Mouse (Mus musculus) forebrain, embryonic 12.5 days (tissue): ENCODE measurements around the gene Mrps26. TPM values are rescaled to one million over a fixed set of nuclear protein-coding genes. Genes with fewer than 3 reads are reported as not detected.
"Not testable (repeated sequence)": the region's sequence is repeated elsewhere in the genome, so short reads cannot be mapped to it uniquely, and the experiment has no call there.

Experiments used
- ATAC-seq: fragments of 200-750 bp; cut with Nextera tagmentation; 2 replicates; pipeline ENCODE4 v1.8.0; 2017; ENCODE audit warnings: moderate TSS enrichment; ENCODE audit not compliant: low FRiP score
- H3K27ac ChIP-seq: fragments of 300-500 bp; sonication (generic); 2 replicates; pipeline ENCODE4 v1.5.1; 2016; ENCODE audit warnings: mild to moderate bottlenecking
- H3K27me3 ChIP-seq: fragments of 300-500 bp; sonication (generic); 2 replicates; pipeline ENCODE4 v1.6.1; 2016; ENCODE audit warnings: mild to moderate bottlenecking
- H3K36me3 ChIP-seq: fragments of 300-500 bp; sonication (generic); replicated peaks from 2 replicates; pipeline ENCODE4 v1.6.1; 2016; ENCODE audit warnings: mild to moderate bottlenecking
- H3K4me1 ChIP-seq: fragments of 300-500 bp; sonication (generic); 2 replicates; pipeline ENCODE4 v1.6.1; 2016
- H3K4me2 ChIP-seq: fragments of 300-500 bp; sonication (generic); 2 replicates; pipeline ENCODE4 v1.6.1; 2016; ENCODE audit warnings: mild to moderate bottlenecking, moderate library complexity
- H3K4me3 ChIP-seq: fragments of 300-500 bp; sonication (generic); replicated peaks from 2 replicates; pipeline ENCODE4 v1.5.1; 2016; ENCODE audit warnings: mild to moderate bottlenecking
- H3K9ac ChIP-seq: fragments of 300-500 bp; sonication (generic); 2 replicates; pipeline ENCODE4 v1.6.1; 2016; ENCODE audit warnings: mild to moderate bottlenecking
- H3K9me3 ChIP-seq: fragments of 300-500 bp; sonication (generic); 2 replicates; pipeline ENCODE4 v1.6.1; 2016
- WGBS: fragments of 180-500 bp; shearing (Covaris S2); methylation state at CpG from one replicate; pipeline ENCODE4 v1.1.7; 2016; 5-methylcytosine and 5-hydroxymethylcytosine counted together
- polyA plus RNA-seq: library from polyadenylated mRNA; unstranded; fragments of >200 nt; fragmentation: Nextera tagmentation; extraction: Ambion mirVana; gene quantifications from 2 replicates; pipeline ENCODE4 v1.2.1, GENCODE M21; 2016

Mrps26 gene
- polyA plus RNA-seq, result 67.0 and 70.9 TPM in 2 replicates

DNA sequence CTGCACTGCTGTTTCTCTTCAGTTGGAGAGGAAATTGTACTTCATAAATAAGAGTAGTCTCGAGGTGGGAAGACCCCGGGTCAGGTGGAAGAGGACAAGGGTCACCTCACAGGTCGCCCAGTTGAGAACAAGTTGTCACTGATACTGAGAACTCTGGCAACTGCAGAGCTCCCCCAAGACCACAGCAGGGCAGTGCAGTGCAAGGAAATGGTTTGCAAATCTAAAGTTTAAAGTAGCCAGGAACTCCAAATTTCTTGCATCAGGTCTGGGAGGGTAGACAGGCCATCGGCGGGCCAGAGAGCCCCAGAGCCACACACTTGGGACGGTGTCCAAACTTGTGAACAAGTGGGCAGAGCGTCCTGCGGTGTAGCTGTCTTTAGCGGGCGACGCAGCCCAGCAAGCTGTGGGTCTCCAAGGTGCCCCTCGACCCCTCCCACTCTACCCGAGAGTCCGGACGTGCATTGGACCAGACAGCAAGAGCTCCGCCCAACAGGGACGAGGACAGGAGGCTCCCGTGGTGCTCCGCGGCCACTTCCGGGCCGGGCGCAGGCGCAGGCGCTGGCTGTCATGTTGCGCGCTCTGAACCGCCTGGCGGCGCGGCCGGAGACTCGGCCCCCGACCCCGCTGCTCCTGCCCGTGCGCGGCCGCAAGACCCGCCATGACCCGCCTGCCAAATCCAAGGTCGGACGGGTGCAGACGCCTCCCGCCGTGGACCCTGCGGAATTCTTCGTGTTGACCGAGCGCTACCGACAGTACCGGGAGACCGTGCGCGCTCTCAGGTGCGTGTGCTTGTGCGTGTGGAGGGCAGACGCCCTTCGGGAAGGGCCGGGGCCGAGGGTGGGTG, at the start of gene Mrps26:
Gene Mrps26 (plus strand): TSS at position 531 of the 844 bp plus-strand sequence.
- peaks cover 18% of the 10 kb centered on the region for H3K36me3 ChIP-seq
- H3K4me2 ChIP-seq, result peak within 1 kb of the TSS; percentile 92
- under 1% methylated on average over 61 of the region's 61 CpGs for WGBS
- peak; percentile 100 for ATAC-seq
- H3K4me3 ChIP-seq, result peak within 1 kb of the TSS; percentile 92
- peak within 1 kb of the TSS; percentile 22; the same call in 1 of the 2 replicates for H3K27ac ChIP-seq
- H3K4me1 ChIP-seq, result peaks cover 21% of the 10 kb centered on the region
- no peaks in the 10 kb centered on the region for H3K27me3 ChIP-seq
- H3K9ac ChIP-seq, result peak within 1 kb of the TSS; percentile 83
- no peaks in the 10 kb centered on the region for H3K9me3 ChIP-seq

DNA sequence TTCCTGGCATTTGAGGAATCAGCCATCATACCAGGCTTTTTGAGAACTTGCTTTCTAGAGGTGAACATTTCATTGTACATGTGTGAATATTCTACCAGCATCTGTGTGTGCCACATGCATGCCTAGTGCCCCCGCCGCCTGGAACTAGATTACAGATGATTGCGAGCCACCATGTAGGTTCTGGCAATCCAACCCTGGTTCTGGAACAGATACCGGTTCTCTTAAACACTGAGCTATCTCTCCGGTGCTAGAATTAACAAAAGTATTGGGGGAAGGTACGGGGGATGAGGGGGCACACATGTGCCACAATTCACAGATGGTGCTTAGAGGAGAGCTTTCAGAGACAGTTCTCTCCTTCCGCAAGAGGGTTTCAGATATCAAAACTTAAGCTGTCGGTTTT, 49.6 kb upstream of the Mrps26 start:
- no peak overlapping the region for H3K4me2 ChIP-seq
- no peak overlapping the region for H3K9ac ChIP-seq
- no peaks in the 10 kb centered on the region for H3K27me3 ChIP-seq
- no peak for ATAC-seq
- peaks cover 12% of the 10 kb centered on the region for H3K4me1 ChIP-seq
- H3K36me3 ChIP-seq, result peaks cover 37% of the 10 kb centered on the region
- WGBS, result 93% methylated on average over 8 of the region's 8 CpGs
- H3K27ac ChIP-seq, result no peak overlapping the region
- no peaks in the 10 kb centered on the region for H3K9me3 ChIP-seq
- H3K4me3 ChIP-seq, result no peak overlapping the region

DNA sequence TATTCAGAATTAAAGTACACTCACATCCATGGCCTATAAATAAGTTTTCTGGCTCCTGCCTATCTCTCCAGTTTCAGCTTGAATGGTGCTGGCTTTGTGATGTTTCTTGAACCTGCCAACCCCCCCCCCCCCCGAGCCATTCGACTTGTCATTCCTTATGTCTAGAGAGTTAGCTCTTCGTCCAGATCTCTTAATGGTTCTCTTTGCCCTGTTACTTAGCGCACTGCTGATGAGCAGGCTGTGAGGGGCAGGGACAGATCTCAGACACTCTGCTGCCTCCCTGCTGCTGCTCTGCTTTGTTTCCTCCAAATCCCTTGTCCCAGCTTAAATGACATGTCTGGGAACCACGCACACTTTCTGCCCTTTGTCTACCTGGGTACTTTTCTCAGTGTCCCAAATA, 47.8 kb upstream of the Mrps26 start:
- Histone ChIP-seq H3K36me3 (peaks cover 36% of the 10 kb centered on the region), H3K4me3 (no peak overlapping the region), H3K27ac (no peak overlapping the region), H3K4me2 (no peak overlapping the region), H3K27me3 (no peaks in the 10 kb centered on the region), H3K4me1 (peaks cover 12% of the 10 kb centered on the region), H3K9me3 (no peaks in the 10 kb centered on the region), H3K9ac (no peak overlapping the region)
- ATAC-seq, result no peak
- 20% methylated on average over 5 of the region's 5 CpGs for WGBS

DNA sequence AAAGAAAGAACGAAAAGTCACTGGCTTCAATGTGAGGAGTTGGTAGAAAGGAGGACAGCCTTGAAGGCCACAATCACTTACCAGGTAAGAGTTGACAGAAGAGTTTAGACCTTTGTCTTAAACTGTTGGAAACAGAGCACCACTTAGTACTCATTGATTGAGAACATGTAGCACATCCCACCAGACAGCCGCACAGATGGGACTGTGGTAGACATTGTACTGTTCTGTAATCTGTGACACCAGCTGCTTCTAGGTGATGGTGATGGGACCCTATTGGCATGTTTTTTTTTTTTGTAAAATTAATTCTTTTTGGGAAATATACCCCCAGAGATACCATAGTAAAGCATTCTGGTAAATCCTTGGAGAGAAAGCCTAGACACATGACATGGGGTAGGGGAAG, 41.6 kb upstream of the Mrps26 start:
- Histone ChIP-seq H3K27ac (no peak overlapping the region), H3K9me3 (no peaks in the 10 kb centered on the region), H3K36me3 (peaks cover 73% of the 10 kb centered on the region), H3K27me3 (no peaks in the 10 kb centered on the region), H3K9ac (no peak overlapping the region), H3K4me3 (no peak overlapping the region), H3K4me2 (no peak overlapping the region), H3K4me1 (no peaks in the 10 kb centered on the region)
- ATAC-seq, result no peak
- 98% methylated on average over 2 of the region's 2 CpGs for WGBS

DNA sequence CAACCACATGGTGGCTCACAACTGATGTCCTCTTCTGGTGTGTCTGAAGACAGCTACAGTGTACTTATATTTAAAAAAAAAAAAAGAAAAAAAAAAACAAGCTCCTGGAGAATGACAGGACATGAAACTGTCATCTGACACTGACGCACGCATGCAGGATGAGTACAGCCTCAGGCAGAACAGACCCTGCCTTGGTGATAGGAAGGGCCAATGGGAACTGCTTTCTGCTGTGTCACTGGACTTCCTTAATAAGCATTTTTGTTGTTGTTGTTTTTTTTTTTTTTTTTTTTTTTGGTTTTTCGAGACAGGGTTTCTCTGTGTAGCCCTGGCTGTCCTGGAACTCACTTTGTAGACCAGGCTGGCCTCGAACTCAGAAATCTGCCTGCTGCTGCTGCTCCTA, 38.1 kb upstream of the Mrps26 start:
- H3K27ac ChIP-seq, H3K27me3 ChIP-seq, H3K9ac ChIP-seq, H3K4me1 ChIP-seq, ATAC-seq, H3K4me2 ChIP-seq, H3K4me3 ChIP-seq, H3K9me3 ChIP-seq: not testable (repeated sequence)
- H3K36me3 ChIP-seq, result peaks cover 58% of the 10 kb centered on the region
- 96% methylated on average over 2 of the region's 4 CpGs for WGBS

- Histone ChIP-seq H3K4me1 (no peaks in the 10 kb centered on the region), H3K9me3 (no peaks in the 10 kb centered on the region), H3K9ac (no peak overlapping the region), H3K4me3 (no peak overlapping the region), H3K27me3 (no peaks in the 10 kb centered on the region), H3K36me3 (peaks cover 49% of the 10 kb centered on the region), H3K27ac (no peak overlapping the region), H3K4me2 (no peak overlapping the region)
- ATAC-seq, result no peak
- 82% methylated on average over 6 of the region's 6 CpGs for WGBS
Observed at GRCm38 (mm10) chr2:130528457-130528856, 35.1 kb upstream of the Mrps26 start.

GRCm38 (mm10) chr2:130529290-130529689, 34.3 kb upstream of the Mrps26 start:
- peaks cover 50% of the 10 kb centered on the region for H3K36me3 ChIP-seq

DNA sequence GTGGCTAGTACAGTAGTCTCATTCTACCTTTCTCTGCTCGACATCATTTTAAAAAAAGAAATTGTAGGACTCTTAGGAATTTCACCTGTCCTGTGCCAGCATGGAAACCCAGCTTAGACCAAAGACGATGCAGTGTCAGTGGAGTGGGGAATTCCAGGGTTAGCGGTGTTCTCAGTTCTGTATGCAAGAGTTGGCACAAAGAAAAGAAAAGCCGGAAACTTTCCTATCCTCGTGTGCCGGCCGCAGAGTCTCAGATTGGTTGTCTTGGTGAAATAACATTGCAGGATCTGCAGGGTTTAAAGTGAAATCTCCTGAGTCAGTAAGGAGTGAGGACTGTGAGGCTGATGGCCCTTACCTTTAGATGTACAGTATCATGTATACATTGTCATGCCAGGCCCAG, 33.6 kb upstream of the Mrps26 start:
- 86% methylated on average over 7 of the region's 7 CpGs for WGBS
- Histone ChIP-seq H3K27me3 (no peaks in the 10 kb centered on the region), H3K4me3 (no peak overlapping the region), H3K27ac (no peak overlapping the region), H3K4me1 (no peaks in the 10 kb centered on the region), H3K9ac (no peak overlapping the region), H3K9me3 (no peaks in the 10 kb centered on the region), H3K36me3 (peaks cover 49% of the 10 kb centered on the region), H3K4me2 (no peak overlapping the region)
- no peak for ATAC-seq

More at GRCm38 (mm10) chr2:130529290-130529689, 34.3 kb upstream of the Mrps26 start:
- no peaks in the 10 kb centered on the region for H3K27me3 ChIP-seq
- no peak overlapping the region for H3K4me2 ChIP-seq
- H3K9ac ChIP-seq, result no peak overlapping the region
- WGBS, result 95% methylated on average over 2 of the region's 2 CpGs
- no peaks in the 10 kb centered on the region for H3K4me1 ChIP-seq
- H3K4me3 ChIP-seq, result no peak overlapping the region
- H3K27ac ChIP-seq, result no peak overlapping the region
- ATAC-seq, result no peak
- H3K9me3 ChIP-seq, result no peaks in the 10 kb centered on the region

- H3K4me2 ChIP-seq, result no peak overlapping the region
- no peaks in the 10 kb centered on the region for H3K9me3 ChIP-seq
- H3K27ac ChIP-seq, result no peak overlapping the region
- no peak overlapping the region for H3K4me3 ChIP-seq
- H3K36me3 ChIP-seq, result peaks cover 51% of the 10 kb centered on the region
- 95% methylated on average over 2 of the region's 2 CpGs for WGBS
- H3K9ac ChIP-seq, result no peak overlapping the region
- no peaks in the 10 kb centered on the region for H3K27me3 ChIP-seq
- ATAC-seq, result no peak
- no peaks in the 10 kb centered on the region for H3K4me1 ChIP-seq
Observed at GRCm38 (mm10) chr2:130532201-130532600, 31.3 kb upstream of the Mrps26 start.

DNA sequence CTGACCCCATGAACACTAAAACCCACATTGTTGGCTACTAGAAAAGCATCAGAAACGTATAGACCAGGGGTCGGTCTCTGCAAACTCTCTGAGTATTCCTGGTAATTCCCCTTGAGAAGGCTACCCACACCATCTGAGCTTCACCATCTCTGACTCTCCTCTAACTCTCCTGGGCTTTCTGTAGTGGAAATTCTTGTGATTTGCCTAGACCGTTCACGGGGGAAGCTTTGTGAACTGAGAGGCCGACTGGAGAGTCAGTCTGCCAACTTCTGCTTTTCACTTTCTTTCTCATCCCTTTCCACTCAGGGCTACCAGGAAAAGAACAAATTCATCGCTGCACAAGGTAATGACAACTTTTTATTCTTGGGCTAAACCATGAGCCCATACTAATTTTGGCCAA, 28.5 kb upstream of the Mrps26 start:
- H3K9me3 ChIP-seq, result no peaks in the 10 kb centered on the region
- no peak overlapping the region for H3K9ac ChIP-seq
- peaks cover 70% of the 10 kb centered on the region for H3K36me3 ChIP-seq
- H3K4me3 ChIP-seq, result no peak overlapping the region
- H3K4me1 ChIP-seq, result no peaks in the 10 kb centered on the region
- no peak overlapping the region for H3K4me2 ChIP-seq
- no peak overlapping the region for H3K27ac ChIP-seq
- ATAC-seq, result no peak
- H3K27me3 ChIP-seq, result no peaks in the 10 kb centered on the region
- WGBS, result 91% methylated on average over 6 of the region's 6 CpGs

- H3K9ac ChIP-seq, result no peak overlapping the region
- H3K36me3 ChIP-seq, result peaks cover 84% of the 10 kb centered on the region
- H3K4me3 ChIP-seq, result no peak overlapping the region
- WGBS, result 65% methylated on average over 3 of the region's 3 CpGs
- H3K4me2 ChIP-seq, result no peak overlapping the region
- no peak for ATAC-seq
- H3K9me3 ChIP-seq, result no peaks in the 10 kb centered on the region
- no peaks in the 10 kb centered on the region for H3K4me1 ChIP-seq
- no peak overlapping the region for H3K27ac ChIP-seq
- no peaks in the 10 kb centered on the region for H3K27me3 ChIP-seq
Observed at GRCm38 (mm10) chr2:130536890-130537289, 26.7 kb upstream of the Mrps26 start.

GRCm38 (mm10) chr2:130538876-130539546, 24.5 kb upstream of the Mrps26 start:
- Histone ChIP-seq H3K4me3 (no peak overlapping the region), H3K4me2 (no peak overlapping the region), H3K27me3 (no peaks in the 10 kb centered on the region), H3K9me3 (no peaks in the 10 kb centered on the region), H3K4me1 (no peaks in the 10 kb centered on the region), H3K27ac (no peak overlapping the region), H3K36me3 (peaks cover 85% of the 10 kb centered on the region), H3K9ac (no peak overlapping the region)
- ATAC-seq, result no peak
- WGBS, result 93% methylated on average over 8 of the region's 8 CpGs
